ENCODE assay signal across 15 mouse cellular contexts in the genomic region with DNA sequence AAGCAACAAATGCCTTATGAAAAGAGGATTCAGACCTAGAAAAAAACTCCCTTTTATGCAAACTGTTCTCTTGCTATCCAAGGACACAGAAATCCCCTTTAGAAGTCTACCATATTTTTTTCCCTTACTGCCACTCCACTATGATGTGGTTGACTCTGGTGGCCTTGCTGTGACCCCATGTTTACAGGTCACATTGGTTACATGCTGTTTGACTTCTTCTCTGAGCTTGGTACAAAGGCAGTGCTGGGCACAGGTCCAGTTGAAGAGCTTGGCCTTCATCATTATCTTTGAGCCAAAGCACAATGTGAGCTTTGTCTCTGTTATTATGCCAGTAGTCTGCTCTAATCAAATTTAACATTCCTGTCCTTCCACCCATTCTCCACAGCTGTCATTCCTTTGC. TPM values are rescaled to one million over a fixed set of nuclear protein-coding genes. Genes with fewer than 3 reads are reported as not detected.
DNase-seq lines count a peak whose midpoint lies in the region; TF ChIP-seq lines count a peak whose summit lies in the region.
"Had no signal": no experiment of that assay in that cellular context is flagged by ENCODE, and none has a peak within 500 bp of the region (broad histone marks: within the 10 kb centered on the region; RNA-seq: fewer than 3 reads in every experiment).

No protein-coding gene starts in this region.

- peak; percentile 23 to 38 for DNase-seq in cerebellum, postnatal 10 days
- DNase-seq in cerebellum, adult 18-20 months: no peak
- peak; percentile 90 for DNase-seq in ovary, adult 18-20 months (ENCODE audit: low spot score)
- DNase-seq in ovary, postnatal 10 days (ENCODE audit: low spot score): no peak
- DNase-seq in liver, adult 2 months (ENCODE audit: extremely low read depth, low read depth, low spot score): peak; percentile 98
- DNase-seq in spleen, adult 12 weeks (ENCODE audit: low spot score): no peak
- no peak for DNase-seq in left cerebral cortex, postnatal 10 days (ENCODE audit: extremely low spot score in 1 of 2, low spot score in 2 of 2)
- DNase-seq in forebrain, embryonic 10.5 days (ENCODE audit: extremely low spot score, low spot score): no peak
- DNase-seq: heart, adult 2 months; right cerebral cortex, postnatal 4 days; thymus, adult 2 months had no signal

- H3K9me3 ChIP-seq in forebrain, embryonic 10.5 days: no peaks in the 10 kb centered on the region
- H3K9me3 ChIP-seq: embryonic facial prominence, embryonic 12.5 days; hindbrain, embryonic 12.5 days had no signal

- no peak for TF ChIP-seq POLR2A in liver, adult 2 months (IDR thresholded peaks at IDR 0.05; ENCODE audit: extremely low read depth, insufficient read depth, low read length)

- H3K27ac ChIP-seq in liver, adult 2 months (replicated peaks; ENCODE audit: insufficient read depth, low read depth, low read length): peak overlapping the region; percentile 48
- no peak overlapping the region for H3K27ac ChIP-seq in forebrain, embryonic 10.5 days
- H3K27ac ChIP-seq: embryonic facial prominence, embryonic 12.5 days; heart, adult 2 months; hindbrain, embryonic 12.5 days had no signal

- peaks cover 1% of the 10 kb centered on the region; the same call in 1 of the 2 replicates for H3K4me1 ChIP-seq in liver, adult 2 months (ENCODE audit: control insufficient read depth, insufficient read depth, low read length)
- H3K4me1 ChIP-seq in forebrain, embryonic 10.5 days: peaks cover 5% of the 10 kb centered on the region
- H3K4me1 ChIP-seq: embryonic facial prominence, embryonic 12.5 days; hindbrain, embryonic 12.5 days had no signal

- H3K79me2 ChIP-seq in liver, adult 2 months (ENCODE audit: control insufficient read depth, insufficient read depth, low read length): no peaks in the 10 kb centered on the region

- no peaks in the 10 kb centered on the region for H3K36me3 ChIP-seq in liver, adult 2 months (ENCODE audit: control insufficient read depth, insufficient read depth, low read length)
- no peaks in the 10 kb centered on the region for H3K36me3 ChIP-seq in forebrain, embryonic 10.5 days (replicated peaks)
- H3K36me3 ChIP-seq: embryonic facial prominence, embryonic 12.5 days; hindbrain, embryonic 12.5 days had no signal

- intact Hi-C loops in left cerebral cortex, postnatal 10 days (cut with DNase I): no loop called here

- no peak for TF ChIP-seq CTCF in liver, adult 2 months (IDR thresholded peaks at IDR 0.05; ENCODE audit: low read depth, low read length)

- H3K27me3 ChIP-seq in liver, adult 2 months (ENCODE audit: control insufficient read depth, insufficient read depth, low read length): no peaks in the 10 kb centered on the region
- no peaks in the 10 kb centered on the region for H3K27me3 ChIP-seq in forebrain, embryonic 10.5 days (ENCODE audit: poor library complexity, severe bottlenecking)
- H3K27me3 ChIP-seq: CH12.LX; embryonic facial prominence, embryonic 12.5 days; hindbrain, embryonic 12.5 days had no signal

- H3K9ac ChIP-seq in liver, adult 2 months (ENCODE audit: low read depth, low read length): no peak overlapping the region
- H3K9ac ChIP-seq: embryonic facial prominence, embryonic 12.5 days; hindbrain, embryonic 12.5 days had no signal

- no peak overlapping the region for H3K4me3 ChIP-seq in liver, adult 2 months (ENCODE audit: insufficient read depth, low read depth, low read length)
- no peak overlapping the region for H3K4me3 ChIP-seq in forebrain, embryonic 10.5 days
- H3K4me3 ChIP-seq: embryonic facial prominence, embryonic 12.5 days; heart, adult 2 months; hindbrain, embryonic 12.5 days; myocyte had no signal

RNA-seq across cellular contexts. Expression of gene Arhgap5, which starts 39.2 kb away (rescaled TPM):
- total RNA-seq in liver, adult 2 months (2014; rRNA removed): 83.8 and 92.7 TPM in 2 replicates
- 3.1 and 3.5 TPM in 2 replicates for polyA plus RNA-seq in liver, adult 2 months (2012; rRNA removed)
- total RNA-seq in left cerebral cortex, postnatal 10 days (2021): 100 to 1,000 TPM; 105 to 107 TPM
- polyA plus RNA-seq in forebrain, embryonic 10.5 days (2016; fragmentation: Nextera tagmentation; extraction: Ambion mirVana): 44.8 and 48.0 TPM in 2 replicates

Comparison
In these comparisons a context has a peak if more than half of its experiments do, and no peak if none do; other contexts are left out.
1. DNase-seq: peak in cerebellum, postnatal 10 days (2 of 2), ovary, adult 18-20 months (single experiment) and liver, adult 2 months (single experiment); none in cerebellum, adult 18-20 months (0 of 2), ovary, postnatal 10 days (single experiment), spleen, adult 12 weeks (single experiment), left cerebral cortex, postnatal 10 days (0 of 2) and forebrain, embryonic 10.5 days (single experiment).